Mouse (Mus musculus): ENCODE results near the gene Vmn2r62.
"Not testable (repeated sequence)": the region's sequence is repeated elsewhere in the genome, so short reads cannot be mapped to it uniquely, and the experiment has no call there.

Vmn2r62 gene

DNA sequence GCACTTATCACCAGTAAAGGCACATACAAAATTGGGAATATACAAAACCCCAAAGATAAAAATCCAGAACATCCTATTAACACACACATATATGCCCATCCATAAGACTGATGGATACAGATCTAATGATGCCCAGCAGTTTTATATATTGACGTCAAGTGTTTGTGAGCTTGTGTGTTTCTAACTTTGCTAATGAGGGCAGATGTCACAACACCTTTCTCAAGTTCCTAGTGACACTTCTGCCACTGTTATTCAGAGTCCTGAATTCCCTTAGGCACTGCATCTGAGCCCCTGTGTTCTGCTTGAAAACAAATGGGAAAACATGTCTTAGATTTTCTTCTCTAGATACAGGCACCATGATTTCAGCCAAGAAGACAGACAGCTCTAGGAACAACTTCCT lies at the start of gene Vmn2r62:
TSS of gene Vmn2r62 (minus strand) at position 101 of the 400 bp plus-strand sequence.
- DNase-seq, result not testable (repeated sequence)

DNA sequence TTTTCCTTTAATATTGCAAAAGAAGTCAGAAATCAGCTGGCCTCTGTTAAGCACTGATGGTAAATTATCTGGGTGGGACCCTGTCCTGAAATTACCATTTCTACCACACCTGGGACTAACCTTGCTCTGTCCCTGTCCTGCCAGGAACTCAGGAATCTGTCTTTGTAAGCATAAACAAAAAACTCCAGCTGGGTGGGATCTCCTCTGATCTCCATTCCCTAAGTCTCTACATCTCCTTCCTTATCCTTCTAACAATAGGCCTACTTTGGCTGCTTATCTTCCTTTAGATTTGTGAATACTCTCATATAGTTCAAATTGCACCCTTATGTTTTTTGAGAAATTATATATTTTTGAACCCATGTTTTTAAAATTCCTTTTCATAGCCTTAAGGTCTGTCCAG lies 45.0 kb upstream of the Vmn2r62 start:
- DNase-seq, result not testable (repeated sequence)

DNA sequence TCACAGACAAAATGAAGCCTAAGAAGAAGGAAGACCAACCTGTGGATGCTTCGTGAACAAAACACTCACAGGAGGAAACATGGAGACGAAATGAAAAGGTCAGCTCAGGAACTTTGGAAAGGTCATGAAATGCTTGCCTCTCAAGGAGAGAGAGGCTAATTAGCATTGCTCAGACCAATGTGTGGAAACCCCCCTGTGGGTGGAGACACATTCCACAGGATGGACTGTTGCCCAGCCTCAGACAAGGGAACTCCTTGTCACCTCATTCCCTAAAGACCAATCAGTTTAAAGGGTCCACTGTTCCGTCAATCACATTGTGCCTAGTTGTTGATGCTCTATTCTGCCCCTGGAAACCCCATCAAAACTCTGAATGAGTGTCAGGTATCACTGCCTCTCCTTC lies 38.9 kb upstream of the Vmn2r62 start:
- no peak for DNase-seq

GRCm38 (mm10) chr7:42749836-42750235 lies 43.5 kb downstream of the Vmn2r62 start:
- DNase-seq, result no peak

GRCm38 (mm10) chr7:42738536-42739210 lies 54.7 kb downstream of the Vmn2r62 start:
- no peak for DNase-seq

GRCm38 (mm10) chr7:42726917-42727316 lies 66.4 kb downstream of the Vmn2r62 start, which contains the start of gene Gm17067:
Gene Gm17067, minus strand, starts transcription at chr7:42727017.
- not testable (repeated sequence) for DNase-seq

All from right cerebral cortex, postnatal 14 days (tissue).